Mouse (Mus musculus): ENCODE data around the gene Nacc1. TPM values are rescaled to one million over a fixed set of nuclear protein-coding genes. Genes with fewer than 3 reads are reported as not detected.
A peak's percentile ranks its signal among the peaks of the same experiment; 100 is the strongest.

Nacc1 gene
- total and polyA plus RNA-seq, 3 experiments: 30.5 to 45.3 (median 31.0) TPM

GRCm38 (mm10) chr8:84712759-84713120, 25.1 kb upstream of the Nacc1 start:
- TF ChIP-seq CTCF (IDR thresholded peaks at IDR 0.05): no peak
- TF ChIP-seq EP300 (IDR thresholded peaks at IDR 0.05; ENCODE audit: insufficient read depth, low read depth, low read length): no peak
- no peak for TF ChIP-seq POLR2A (IDR thresholded peaks at IDR 0.05; ENCODE audit: insufficient read depth, low read depth, low read length)
- Histone ChIP-seq H3K27me3 (ENCODE audit: control insufficient read depth, insufficient read depth, low read length) (no peaks in the 10 kb centered on the region), H3K36me3 (ENCODE audit: control insufficient read depth, insufficient read depth, low read length) (no peaks in the 10 kb centered on the region), H3K9ac (ENCODE audit: low read depth, low read length) (no peak overlapping the region), H3K4me3 (no peak overlapping the region), H3K79me2 (replicated peaks; ENCODE audit: control insufficient read depth, insufficient read depth, low read length) (no peaks in the 10 kb centered on the region), H3K27ac (peak overlapping the region; percentile 75), H3K4me1 (ENCODE audit: control insufficient read depth, insufficient read depth, low read length) (peaks cover 13% of the 10 kb centered on the region)
- DNase-seq: peak; percentile 48 to 66
- WGBS: 26% methylated on average over 3 of the region's 3 CpGs
- intact Hi-C loops (cut with DNase I): no loop called here

DNA sequence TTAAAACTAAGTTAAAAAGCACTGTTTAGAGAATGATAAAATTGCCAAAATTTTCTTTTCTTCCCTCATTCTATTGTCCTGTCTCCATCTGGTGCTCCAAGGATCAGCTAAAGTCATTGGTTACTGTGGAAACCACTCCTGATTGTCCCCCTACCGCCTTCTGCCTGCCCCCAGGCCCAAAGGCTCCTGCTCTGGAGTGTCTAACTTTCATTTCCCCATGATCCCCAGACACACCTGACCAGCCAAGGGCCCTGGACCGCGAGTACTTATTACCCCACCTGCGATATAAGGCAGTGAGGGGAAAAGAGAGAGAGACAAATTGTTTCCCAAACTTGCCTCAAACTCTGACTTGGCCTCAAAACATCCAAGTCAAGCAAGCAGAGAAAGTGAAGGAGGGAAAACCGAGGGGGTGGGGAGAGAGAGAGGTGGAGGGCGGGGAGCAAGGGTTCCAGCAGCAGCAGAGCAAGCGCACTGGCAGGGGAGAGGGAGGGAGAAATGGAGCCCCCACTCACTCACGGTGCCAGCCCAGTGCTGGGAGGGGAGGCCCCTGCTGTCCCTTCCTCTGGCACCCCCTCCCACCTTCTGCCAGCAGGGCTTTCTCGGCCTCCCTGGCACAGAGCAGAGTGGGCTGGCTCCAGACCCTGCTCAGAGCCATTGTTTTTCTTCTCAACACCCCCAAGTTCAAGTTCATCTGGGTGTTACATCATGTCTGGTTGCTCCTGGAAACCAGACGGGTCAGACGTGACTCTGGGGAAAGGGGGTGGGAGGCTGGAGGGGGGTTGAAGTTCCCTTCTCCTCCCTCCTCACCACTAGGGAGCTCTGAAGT, 24.5 kb upstream of the Nacc1 start:
- Histone ChIP-seq H3K27ac (peak overlapping the region; percentile 76), H3K79me2 (replicated peaks; ENCODE audit: control insufficient read depth, insufficient read depth, low read length) (no peaks in the 10 kb centered on the region), H3K9ac (ENCODE audit: low read depth, low read length) (peak overlapping the region; percentile 63; the same call in 1 of the 2 replicates), H3K4me3 (no peak overlapping the region), H3K27me3 (ENCODE audit: control insufficient read depth, insufficient read depth, low read length) (no peaks in the 10 kb centered on the region), H3K36me3 (ENCODE audit: control insufficient read depth, insufficient read depth, low read length) (no peaks in the 10 kb centered on the region), H3K4me1 (ENCODE audit: control insufficient read depth, insufficient read depth, low read length) (peaks cover 13% of the 10 kb centered on the region)
- 40% methylated on average over 11 of the region's 11 CpGs for WGBS
- TF ChIP-seq EP300 (IDR thresholded peaks at IDR 0.05; ENCODE audit: insufficient read depth, low read depth, low read length) (no peak), CTCF (IDR thresholded peaks at IDR 0.05) (no peak), POLR2A (IDR thresholded peaks at IDR 0.05; ENCODE audit: insufficient read depth, low read depth, low read length) (no peak)
- peak; percentile 73 to 76 for DNase-seq
- intact Hi-C loops (cut with DNase I): no loop called here

- H3K4me1 ChIP-seq (ENCODE audit: control insufficient read depth, insufficient read depth, low read length): peaks cover 15% of the 10 kb centered on the region
- H3K79me2 ChIP-seq (replicated peaks; ENCODE audit: control insufficient read depth, insufficient read depth, low read length): no peaks in the 10 kb centered on the region
- intact Hi-C loops (cut with DNase I): no loop called here
- peak overlapping the region; percentile 76 for H3K27ac ChIP-seq
- H3K9ac ChIP-seq (ENCODE audit: low read depth, low read length): no peak overlapping the region
- no peak overlapping the region for H3K4me3 ChIP-seq
- H3K36me3 ChIP-seq (ENCODE audit: control insufficient read depth, insufficient read depth, low read length): no peaks in the 10 kb centered on the region
- no peaks in the 10 kb centered on the region for H3K27me3 ChIP-seq (ENCODE audit: control insufficient read depth, insufficient read depth, low read length)
- no peak for DNase-seq
- 33% methylated on average over 3 of the region's 3 CpGs for WGBS
- TF ChIP-seq POLR2A (IDR thresholded peaks at IDR 0.05; ENCODE audit: insufficient read depth, low read depth, low read length) (no peak), EP300 (IDR thresholded peaks at IDR 0.05; ENCODE audit: insufficient read depth, low read depth, low read length) (no peak), CTCF (IDR thresholded peaks at IDR 0.05) (no peak)
Observed at GRCm38 (mm10) chr8:84711312-84711711, 23.6 kb upstream of the Nacc1 start.

- no peak for DNase-seq
- TF ChIP-seq POLR2A (IDR thresholded peaks at IDR 0.05; ENCODE audit: insufficient read depth, low read depth, low read length) (no peak), CTCF (IDR thresholded peaks at IDR 0.05) (no peak)
- no peak overlapping the region for H3K4me3 ChIP-seq
- intact Hi-C loops (cut with DNase I): loop anchor here (1.0 to 2.0 kb wide), 3 partner anchors 17 to 101 kb away; no protein-coding TSS in a partner anchor
- peak overlapping the region; percentile 34 for H3K27ac ChIP-seq
- no peaks in the 10 kb centered on the region for H3K27me3 ChIP-seq (ENCODE audit: control insufficient read depth, insufficient read depth, low read length)
- no peaks in the 10 kb centered on the region for H3K36me3 ChIP-seq (ENCODE audit: control insufficient read depth, insufficient read depth, low read length)
- no peak overlapping the region for H3K9ac ChIP-seq (ENCODE audit: low read depth, low read length)
- no peaks in the 10 kb centered on the region for H3K79me2 ChIP-seq (replicated peaks; ENCODE audit: control insufficient read depth, insufficient read depth, low read length)
- peaks cover 16% of the 10 kb centered on the region for H3K4me1 ChIP-seq (ENCODE audit: control insufficient read depth, insufficient read depth, low read length)
- 93% methylated on average over 1 of the region's 1 CpGs for WGBS
Observed at GRCm38 (mm10) chr8:84709931-84710330, 22.3 kb upstream of the Nacc1 start.

GRCm38 (mm10) chr8:84708774-84709475, 21.3 kb upstream of the Nacc1 start:
- WGBS: 24% methylated on average over 12 of the region's 12 CpGs
- no peaks in the 10 kb centered on the region for H3K36me3 ChIP-seq (ENCODE audit: control insufficient read depth, insufficient read depth, low read length)
- peak overlapping the region; percentile 7; the same call in 1 of the 2 replicates for H3K27ac ChIP-seq
- peak; percentile 89 to 91 for DNase-seq
- H3K27me3 ChIP-seq (ENCODE audit: control insufficient read depth, insufficient read depth, low read length): no peaks in the 10 kb centered on the region
- TF ChIP-seq CTCF (IDR thresholded peaks at IDR 0.05) (peak; percentile 95), POLR2A (IDR thresholded peaks at IDR 0.05; ENCODE audit: insufficient read depth, low read depth, low read length) (no peak), EP300 (IDR thresholded peaks at IDR 0.05; ENCODE audit: insufficient read depth, low read depth, low read length) (peak; percentile 95)
- no peak overlapping the region for H3K9ac ChIP-seq (ENCODE audit: low read depth, low read length)
- no peak overlapping the region for H3K4me3 ChIP-seq
- intact Hi-C loops (cut with DNase I): loop anchor here (1.0 to 2.0 kb wide), 3 partner anchors 18 to 102 kb away; no protein-coding TSS in a partner anchor
- H3K4me1 ChIP-seq (ENCODE audit: control insufficient read depth, insufficient read depth, low read length): peaks cover 16% of the 10 kb centered on the region
- H3K79me2 ChIP-seq (replicated peaks; ENCODE audit: control insufficient read depth, insufficient read depth, low read length): no peaks in the 10 kb centered on the region
